Mouse (Mus musculus) regulatory T cell (primary cell): ENCODE measurements at regions not wholly inside any gene's neighbourhood (a gene's known extent, or its start where the extent isn't known, plus 50 kb on each side); places are given as distances from the start of the nearest gene placed in this dataset.

Source experiments
- in situ Hi-C: fragments of 300-600 bp; cut with MboI, MseI; formaldehyde crosslinking; loops from one replicate; pipeline ENCODE4 v1.15.1; 2025; ENCODE audit warnings: high pct_unique_total_duplicates

DNA sequence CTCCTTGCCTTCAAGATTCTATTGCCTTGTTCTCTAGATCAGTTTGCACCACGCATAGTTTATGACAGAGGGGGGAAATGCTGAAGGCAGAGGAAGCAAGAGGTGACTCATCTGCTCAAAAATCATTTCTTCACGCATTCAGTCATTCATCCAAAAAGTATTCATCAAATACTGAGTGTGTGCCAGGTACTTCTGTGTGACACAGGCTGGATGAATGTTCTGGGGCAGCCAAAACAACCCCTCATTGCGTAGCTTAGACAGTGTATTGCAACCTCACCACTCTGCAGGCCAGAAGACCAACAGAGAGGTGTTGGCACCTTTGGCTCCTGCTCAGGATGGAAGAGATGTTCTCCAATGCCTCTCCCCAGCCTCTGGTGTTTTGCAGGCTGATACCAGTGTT lies 72.9 kb upstream of the Lnx1 start:
- in situ Hi-C loops, result no loop called here

DNA sequence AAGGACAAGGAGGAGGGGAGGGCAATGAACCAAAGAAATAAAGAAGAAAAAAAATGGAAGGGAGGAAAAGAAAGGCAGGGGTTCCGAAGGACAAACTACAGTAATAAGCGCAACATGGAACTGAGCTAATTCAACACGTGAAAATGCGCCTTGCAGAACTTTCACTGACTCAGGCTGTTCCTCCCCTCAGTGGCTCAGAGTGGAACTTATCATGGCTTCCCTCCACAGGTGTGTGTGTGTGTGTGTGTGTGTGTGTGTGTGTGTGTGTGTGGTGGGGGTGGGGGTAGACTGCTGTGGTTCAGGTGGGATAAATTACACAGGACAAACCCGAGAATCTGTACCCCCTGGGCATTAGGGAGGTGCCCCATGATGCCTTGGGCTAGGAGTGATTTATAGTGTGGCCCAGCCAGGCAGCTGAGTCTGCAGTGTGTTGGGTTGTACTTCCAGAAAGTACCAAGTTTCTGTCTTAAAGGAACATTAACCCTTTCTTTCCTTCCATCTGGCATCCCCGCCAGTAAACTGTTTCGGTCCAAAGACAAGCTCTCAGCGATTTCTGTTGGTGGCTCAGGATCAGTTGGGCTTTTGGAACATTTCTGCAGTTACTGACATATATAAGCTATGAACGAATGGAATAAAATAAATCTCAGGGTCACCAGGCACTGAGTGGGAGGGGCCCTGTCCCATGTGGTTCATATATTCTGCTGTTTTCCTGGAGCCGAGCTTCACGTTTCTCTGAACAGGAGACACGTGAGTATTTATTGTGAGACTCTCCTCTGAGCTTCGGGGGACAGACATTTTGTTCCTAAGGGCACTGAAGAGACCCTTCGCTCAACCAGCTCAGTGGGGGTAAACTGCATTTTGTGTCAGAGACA lies 71.1 kb upstream of the Lnx1 start:
- in situ Hi-C loops, result no loop called here

DNA sequence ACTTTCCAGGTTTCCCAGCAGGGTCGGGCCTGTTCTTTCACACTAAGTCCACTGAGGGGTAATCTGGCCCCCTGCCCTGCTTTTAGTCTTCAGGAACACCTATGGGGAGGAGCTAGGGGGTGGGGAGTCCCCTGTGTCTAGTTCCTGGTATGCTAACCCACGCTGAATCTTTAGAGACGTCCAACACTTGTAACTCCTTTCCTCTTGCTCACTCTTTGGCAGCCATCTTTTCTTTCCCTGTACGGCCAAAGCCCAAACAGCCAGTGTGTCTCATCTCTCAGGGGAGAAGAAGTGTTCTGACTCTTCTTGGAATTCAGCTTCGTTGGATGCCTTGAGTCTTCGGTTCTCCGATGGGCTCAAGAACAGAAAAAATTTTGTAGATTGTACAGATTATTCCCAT lies 68.4 kb upstream of the Lnx1 start:
- in situ Hi-C loops, result no loop called here

DNA sequence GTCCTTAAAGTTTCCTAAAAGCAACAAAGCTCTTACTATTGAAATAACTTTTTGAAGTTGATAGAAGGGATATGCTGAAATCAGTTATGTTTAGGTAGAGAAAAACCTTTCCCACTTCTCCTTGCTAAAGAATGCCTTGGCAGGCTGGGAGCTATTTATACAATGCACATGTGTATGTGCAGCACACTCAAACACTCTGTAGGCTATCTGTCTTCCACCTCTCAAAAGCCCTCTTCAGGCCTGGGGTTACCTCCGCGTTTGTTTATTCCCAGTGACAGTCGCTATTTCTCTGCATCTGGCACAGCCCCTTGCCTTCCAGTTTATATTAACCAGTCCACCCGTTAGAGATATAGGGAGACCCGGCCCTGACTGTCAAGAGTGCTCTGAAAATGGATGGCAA lies 66.3 kb upstream of the Lnx1 start:
- in situ Hi-C loops, result no loop called here

DNA sequence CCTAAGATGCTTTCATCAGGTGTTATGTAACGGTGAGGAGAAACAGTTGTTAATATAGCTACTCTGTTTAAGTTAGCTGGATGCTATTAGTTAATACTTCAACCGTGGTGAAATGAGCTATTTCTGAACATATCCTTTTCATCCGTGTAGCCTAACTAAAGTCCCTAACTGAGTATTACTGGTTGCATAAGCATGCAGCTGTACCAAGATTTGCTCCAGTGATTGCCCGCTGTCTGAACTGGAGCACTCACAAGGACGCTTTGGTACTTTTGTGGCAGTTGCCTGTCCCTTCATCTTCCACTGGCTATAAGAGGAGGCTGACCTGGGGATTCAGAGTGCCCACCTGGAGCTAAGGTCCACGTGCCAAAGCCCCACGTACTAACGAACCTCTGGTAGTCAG lies 65.3 kb upstream of the Lnx1 start:
- in situ Hi-C loops, result no loop called here

GRCm38 (mm10) chr5:74766211-74766610 lies 63.5 kb upstream of the Lnx1 start:
- in situ Hi-C loops, result no loop called here

- in situ Hi-C loops, result no loop called here
These were observed 62.5 kb upstream of the Lnx1 start for GRCm38 (mm10) chr5:74765061-74765767.

DNA sequence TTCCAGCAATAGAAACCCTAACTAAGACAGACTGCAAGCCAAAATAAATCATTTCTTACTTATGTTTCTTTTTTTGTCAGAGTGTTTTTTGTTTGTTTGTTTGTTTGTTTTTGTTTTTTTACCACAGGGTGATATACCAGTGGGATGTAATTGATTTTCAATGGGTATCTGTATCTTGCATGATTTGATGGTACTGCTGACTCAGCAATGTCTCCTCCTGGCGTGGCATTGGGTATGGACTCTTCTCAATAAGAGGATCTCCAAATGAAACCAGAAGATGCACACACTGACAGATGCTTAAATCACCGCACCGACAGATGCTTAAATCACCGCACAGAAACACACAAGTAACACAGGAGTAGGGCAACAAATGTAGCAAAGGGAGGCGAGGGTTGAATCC lies 54.8 kb upstream of the Lnx1 start:
- in situ Hi-C loops, result no loop called here

GRCm38 (mm10) chr5:74752961-74753360 lies 50.2 kb upstream of the Lnx1 start:
- in situ Hi-C loops, result no loop called here
